Mouse (Mus musculus) heart, postnatal 36 days (tissue): ENCODE data around the gene Tes. TPM values are rescaled to one million over a fixed set of nuclear protein-coding genes. Genes with fewer than 3 reads are reported as not detected.

Experiments used
- DNase-seq, 2 experiments: peaks; one replicate each; pipeline ENCODE4 v3.0.0; 2021 to 2022
- intact Hi-C: fragments of 180-260 bp; cut with DNase I; formaldehyde crosslinking; loops from one replicate; pipeline ENCODE4 v1.15.1; 2025
- total RNA-seq, 2 experiments: library from RNA; stranded (reverse); gene quantifications; 2 replicates each; pipeline ENCODE4 v1.2.3; 2021

The Tes gene
- total RNA-seq, 2 experiments from 2014 or later, result 3.4 to 3.5 TPM

DNA sequence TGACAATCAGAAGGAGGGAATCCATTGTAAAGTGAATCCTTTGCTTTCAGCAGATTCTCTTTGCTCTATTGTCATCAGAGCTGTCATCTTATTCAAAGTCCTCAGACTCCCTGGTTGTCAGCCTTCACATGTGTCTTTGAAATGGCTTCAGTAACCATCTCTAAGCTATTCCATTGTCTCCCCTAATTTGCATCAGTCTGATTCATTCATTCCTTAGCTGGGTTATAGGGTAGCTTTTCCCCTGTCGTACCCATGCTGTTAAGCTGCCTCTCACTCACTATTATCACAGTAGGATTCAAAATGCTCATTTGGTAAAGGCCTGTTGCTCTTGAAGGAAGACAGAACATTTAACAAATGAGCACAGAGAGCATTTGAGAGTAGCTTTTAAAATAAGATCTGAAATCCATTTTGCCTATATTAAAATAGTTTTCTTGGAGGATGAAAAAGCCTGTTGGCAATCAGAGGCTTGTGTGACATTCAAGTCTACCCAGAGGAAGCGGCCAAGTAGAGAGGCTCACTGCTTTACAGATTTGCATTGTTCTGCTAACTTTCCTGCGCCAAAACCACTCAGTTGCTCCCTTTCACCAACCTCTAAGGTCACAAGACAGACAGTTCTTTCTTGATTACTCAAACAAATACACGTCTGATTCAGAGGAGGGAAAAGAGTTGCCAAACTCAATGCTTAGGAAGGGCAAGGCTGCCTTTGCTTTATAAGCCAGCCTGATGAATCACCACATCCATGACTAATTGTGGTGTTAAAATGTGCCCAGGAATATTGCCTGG is 77.8 kb downstream of the Tes start:
- no peak for DNase-seq

DNA sequence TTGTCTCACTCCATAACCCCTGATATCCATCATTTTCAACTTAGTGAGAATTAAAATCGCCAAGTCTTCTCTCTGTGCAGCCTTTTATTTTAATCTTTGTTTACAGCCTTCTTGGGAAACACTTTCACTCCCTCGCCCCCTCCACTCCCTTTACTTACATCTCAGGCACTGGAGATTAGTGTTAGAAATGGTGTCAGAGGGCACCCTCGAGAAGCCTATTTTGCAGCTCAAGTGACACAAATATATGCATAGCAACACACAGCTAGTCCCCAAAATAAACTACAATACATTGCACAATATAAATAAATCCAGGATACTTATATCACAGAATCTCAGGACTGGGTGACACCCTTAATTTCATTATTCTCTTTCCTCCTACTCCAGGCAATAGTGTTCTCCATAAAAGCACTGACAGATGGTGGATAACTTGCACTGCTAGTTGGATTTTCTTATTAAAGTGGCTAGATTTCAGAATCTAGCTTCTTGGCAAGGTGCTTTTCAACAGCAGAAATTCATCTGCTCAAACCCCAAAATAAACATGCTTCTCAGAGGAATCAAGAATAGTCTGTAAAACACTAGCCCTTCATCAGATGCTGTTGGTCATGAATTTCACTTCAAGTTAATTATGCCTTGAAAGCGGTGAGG is 86.2 kb downstream of the Tes start:
- intact Hi-C loops, result no loop called here
- DNase-seq, result no peak

More for the DNA sequence above, 77.8 kb downstream of the Tes start:
- intact Hi-C loops, result no loop called here

DNA sequence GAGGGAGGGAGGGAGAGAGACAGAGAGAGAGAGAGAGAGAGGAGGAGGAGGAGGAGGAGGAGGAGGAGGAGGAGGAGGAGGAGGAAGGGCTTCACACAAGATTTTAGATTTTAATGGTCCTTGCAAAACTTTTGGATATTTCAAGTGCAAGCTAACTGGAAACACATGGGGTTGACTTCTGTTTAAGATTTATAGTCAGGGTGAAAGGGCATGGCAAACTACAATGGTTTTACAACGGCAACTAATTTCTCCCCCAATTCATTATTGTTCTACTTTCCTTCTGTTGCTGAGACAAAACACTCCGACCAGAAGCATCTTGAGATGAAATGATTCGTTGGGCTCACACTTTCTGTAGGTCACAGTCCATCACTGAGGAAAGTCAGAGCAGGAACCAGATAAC is 87.6 kb downstream of the Tes start:
- DNase-seq, result no peak
- intact Hi-C loops, result no loop called here

Other genes with a start within 250 kb of the Tes start
- under 1 TPM; 0.35 to 0.61 TPM for gene Tfec, start 166.7 kb upstream of the Tes start, total RNA-seq
- 10 to 100 TPM; 50.1 to 56.7 TPM for gene Cav2, start 216.0 kb downstream of the Tes start, total RNA-seq
- 100 to 1,000 TPM; 270 to 284 TPM for gene Cav1, start 241.2 kb downstream of the Tes start, total RNA-seq